Mouse (Mus musculus) MEL (cell line): ENCODE measurements at regions not wholly inside any gene's neighbourhood (a gene's known extent, or its start where the extent isn't known, plus 50 kb on each side); places are given as distances from the start of the nearest gene placed in this dataset.

ENCODE experiments used
- DNase-seq: peaks from one replicate; pipeline ENCODE4 v3.0.0; 2011; ENCODE audit warnings: low read depth, low spot score
- H3K27ac ChIP-seq: 2 replicates; pipeline ENCODE4 v1.5.1; 2012; ENCODE audit warnings: low read depth, mild to moderate bottlenecking, control low read depth, low read length, moderate library complexity; ENCODE audit not compliant: control insufficient read depth
- H3K27me3 ChIP-seq, 2 experiments: fragments of 150-350 bp in 1 of 2; sonication (generic) in 1 of 2; 2 replicates each; pipeline ENCODE4 v1.6.1; 2012; ENCODE audit warnings: low read length in 2 of 2, mild to moderate bottlenecking in 2 of 2, improper control_type of control experiment in 1 of 2, moderate library complexity in 1 of 2; ENCODE audit not compliant: insufficient read depth in 2 of 2, control insufficient read depth in 1 of 2
- H3K36me3 ChIP-seq, 2 experiments: 2 replicates each; pipeline ENCODE4 v1.6.1; 2012 to 2014; ENCODE audit warnings: low read length in 2 of 2, improper control_type of control experiment in 1 of 2, inconsistent platforms in 1 of 2, mild to moderate bottlenecking in 1 of 2; ENCODE audit not compliant: insufficient read depth in 2 of 2, control insufficient read depth in 1 of 2
- H3K4me1 ChIP-seq, 2 experiments: fragments of 150-350 bp in 1 of 2; sonication (generic) in 1 of 2; 2 replicates each; pipeline ENCODE4 v1.6.1; 2012; ENCODE audit warnings: low read length in 2 of 2, improper control_type of control experiment in 1 of 2, mild to moderate bottlenecking in 1 of 2; ENCODE audit not compliant: insufficient read depth in 2 of 2, control insufficient read depth in 1 of 2
- H3K4me3 ChIP-seq, 2 experiments: fragments of 150-350 bp in 1 of 2; sonication (generic) in 1 of 2; 2 replicates each; pipeline ENCODE4 v1.5.1; 2012; ENCODE audit warnings: low read depth in 2 of 2, low read length in 2 of 2, mild to moderate bottlenecking in 2 of 2, moderate library complexity in 2 of 2, control low read depth in 1 of 2, improper control_type of control experiment in 1 of 2; ENCODE audit not compliant: control insufficient read depth in 1 of 2, insufficient read depth in 1 of 2
- H3K79me2 ChIP-seq: 2 replicates; pipeline ENCODE4 v1.6.1; 2012; ENCODE audit warnings: mild to moderate bottlenecking, low read length, moderate library complexity; ENCODE audit not compliant: control insufficient read depth, poor library complexity, insufficient read depth
- H3K9ac ChIP-seq: 2 replicates; pipeline ENCODE4 v1.6.1; 2012; ENCODE audit warnings: low read depth, mild to moderate bottlenecking, control low read depth, low read length, moderate library complexity; ENCODE audit not compliant: control insufficient read depth, poor library complexity, severe bottlenecking
- H3K9me3 ChIP-seq: fragments of 150-350 bp; sonication (generic); replicated peaks from 2 replicates; pipeline ENCODE4 v1.6.1; 2012; ENCODE audit warnings: mild to moderate bottlenecking, low read length, improper control_type of control experiment, moderate library complexity; ENCODE audit not compliant: insufficient read depth
- BHLHE40 ChIP-seq: IDR thresholded peaks from 2 replicates; pipeline ENCODE4 v1.6.1; 2012; ENCODE audit warnings: low read depth, mild to moderate bottlenecking, inconsistent platforms, low read length, improper control_type of control experiment, borderline replicate concordance
- CHD1 ChIP-seq: IDR thresholded peaks from 2 replicates; pipeline ENCODE4 v1.6.1; 2012; ENCODE audit warnings: low read depth, mild to moderate bottlenecking, inconsistent platforms, low read length, improper control_type of control experiment
- CHD2 ChIP-seq: IDR thresholded peaks from 2 replicates; pipeline ENCODE4 v1.6.1; 2011; ENCODE audit warnings: low read length, improper control_type of control experiment
- E2F4 ChIP-seq: IDR thresholded peaks from 2 replicates; pipeline ENCODE4 v1.6.1; 2011; ENCODE audit warnings: low read depth, low read length, improper control_type of control experiment, borderline replicate concordance
- ELF1 ChIP-seq: IDR thresholded peaks from 2 replicates; pipeline ENCODE4 v1.6.1; 2014; ENCODE audit warnings: low read depth, mild to moderate bottlenecking, inconsistent platforms, low read length, improper control_type of control experiment, moderate library complexity
- EP300 ChIP-seq, 2 experiments: IDR thresholded peaks; 2 replicates each; pipeline ENCODE4 v1.6.1; 2011; ENCODE audit warnings: improper control_type of control experiment in 2 of 2, low read length in 2 of 2, low read depth in 1 of 2, mild to moderate bottlenecking in 1 of 2
- ETS1 ChIP-seq: IDR thresholded peaks from 2 replicates; pipeline ENCODE4 v1.6.1; 2012; ENCODE audit warnings: low read depth, mild to moderate bottlenecking, inconsistent platforms, low read length, improper control_type of control experiment, moderate library complexity
- GABPA ChIP-seq: IDR thresholded peaks from 2 replicates; pipeline ENCODE4 v1.6.1; 2012; ENCODE audit warnings: low read depth, mild to moderate bottlenecking, inconsistent platforms, low read length, improper control_type of control experiment, moderate library complexity
- GATA1 ChIP-seq: IDR thresholded peaks from 2 replicates; pipeline ENCODE4 v1.6.1; 2011; ENCODE audit warnings: low read depth, low read length, improper control_type of control experiment
- HCFC1 ChIP-seq: IDR thresholded peaks from 2 replicates; pipeline ENCODE4 v1.6.1; 2012; ENCODE audit warnings: low read depth, mild to moderate bottlenecking, inconsistent platforms, low read length, improper control_type of control experiment, moderate library complexity
- JUND ChIP-seq: IDR thresholded peaks from 2 replicates; pipeline ENCODE4 v1.6.1; 2011; ENCODE audit warnings: low read depth, mild to moderate bottlenecking, improper control_type of control experiment, low read length
- KAT2A ChIP-seq: conservative IDR thresholded peaks from 2 replicates; pipeline ENCODE4 v1.6.1; 2012; ENCODE audit warnings: low read depth, low read length, improper control_type of control experiment, inconsistent platforms
- MAFK ChIP-seq: IDR thresholded peaks from 2 replicates; pipeline ENCODE4 v1.6.1; 2011; ENCODE audit warnings: low read depth, mild to moderate bottlenecking, low read length, improper control_type of control experiment, borderline replicate concordance
- MAX ChIP-seq: IDR thresholded peaks from 2 replicates; pipeline ENCODE4 v1.6.1; 2011; ENCODE audit warnings: low read length, improper control_type of control experiment
- MEF2A ChIP-seq: IDR thresholded peaks from 2 replicates; pipeline ENCODE4 v1.6.1; 2014; ENCODE audit warnings: low read depth, mild to moderate bottlenecking, inconsistent platforms, low read length, improper control_type of control experiment; ENCODE audit not compliant: poor library complexity, insufficient replicate concordance, severe bottlenecking; ENCODE audit errors: extremely low read depth
- MXI1 ChIP-seq: IDR thresholded peaks from 2 replicates; pipeline ENCODE4 v1.6.1; 2011; ENCODE audit warnings: mild to moderate bottlenecking, low read depth, low read length, improper control_type of control experiment
- MYB ChIP-seq: IDR thresholded peaks from 2 replicates; pipeline ENCODE4 v1.6.1; 2011; ENCODE audit warnings: mild to moderate bottlenecking, low read depth, low read length, improper control_type of control experiment
- MYC ChIP-seq: IDR thresholded peaks from 2 replicates; pipeline ENCODE4 v1.6.1; 2011; ENCODE audit warnings: low read depth, mild to moderate bottlenecking, low read length, improper control_type of control experiment, moderate library complexity
- NRF1 ChIP-seq: IDR thresholded peaks from 2 replicates; pipeline ENCODE4 v1.6.1; 2014; ENCODE audit warnings: low read depth, mild to moderate bottlenecking, inconsistent platforms, low read length, improper control_type of control experiment, moderate library complexity; ENCODE audit not compliant: poor library complexity, insufficient read depth, severe bottlenecking
- POLR2A ChIP-seq, 2 experiments: IDR thresholded peaks; 2 replicates each; pipeline ENCODE4 v1.6.1; 2011 to 2012; ENCODE audit warnings: low read length in 2 of 2, mild to moderate bottlenecking in 2 of 2, control low read depth in 1 of 2, improper control_type of control experiment in 1 of 2, low read depth in 1 of 2, moderate library complexity in 1 of 2; ENCODE audit not compliant: control insufficient read depth in 1 of 2, insufficient read depth in 1 of 2, poor library complexity in 1 of 2
- POLR2AphosphoS2 ChIP-seq: IDR thresholded peaks from 2 replicates; pipeline ENCODE4 v1.6.1; 2011; ENCODE audit warnings: low read length, improper control_type of control experiment
- RAD21 ChIP-seq: IDR thresholded peaks from 2 replicates; pipeline ENCODE4 v1.6.1; 2011; ENCODE audit warnings: mild to moderate bottlenecking, low read depth, low read length, improper control_type of control experiment
- RCOR1 ChIP-seq: IDR thresholded peaks from 2 replicates; pipeline ENCODE4 v1.6.1; 2012; ENCODE audit warnings: low read depth, mild to moderate bottlenecking, inconsistent platforms, low read length, improper control_type of control experiment
- TBP ChIP-seq: IDR thresholded peaks from 2 replicates; pipeline ENCODE4 v1.8.0; 2011; ENCODE audit warnings: low read depth, low read length, improper control_type of control experiment
- TCF12 ChIP-seq: IDR thresholded peaks from 2 replicates; pipeline ENCODE4 v1.6.1; 2014; ENCODE audit warnings: low read depth, mild to moderate bottlenecking, inconsistent platforms, low read length, improper control_type of control experiment, moderate library complexity
- UBTF ChIP-seq: IDR thresholded peaks from 2 replicates; pipeline ENCODE4 v1.6.1; 2012; ENCODE audit warnings: low read depth, mild to moderate bottlenecking, inconsistent platforms, low read length, improper control_type of control experiment, moderate library complexity, borderline replicate concordance; ENCODE audit not compliant: insufficient read depth
- USF1 ChIP-seq: IDR thresholded peaks from 2 replicates; pipeline ENCODE4 v1.6.1; 2014; ENCODE audit warnings: low read depth, mild to moderate bottlenecking, inconsistent platforms, low read length, improper control_type of control experiment, moderate library complexity
- USF2 ChIP-seq, 2 experiments: IDR thresholded peaks; 2 replicates each; pipeline ENCODE4 v1.6.1; 2011 to 2012; ENCODE audit warnings: improper control_type of control experiment in 2 of 2, low read length in 2 of 2, borderline replicate concordance in 1 of 2, inconsistent platforms in 1 of 2, low read depth in 1 of 2, mild to moderate bottlenecking in 1 of 2; ENCODE audit not compliant: insufficient read depth in 1 of 2
- ZKSCAN1 ChIP-seq: IDR thresholded peaks from 2 replicates; pipeline ENCODE4 v1.6.1; 2012; ENCODE audit warnings: low read depth, mild to moderate bottlenecking, inconsistent platforms, low read length, improper control_type of control experiment, moderate library complexity
- ZMIZ1 ChIP-seq: IDR thresholded peaks from 2 replicates; pipeline ENCODE4 v1.6.1; 2012; ENCODE audit warnings: low read depth, mild to moderate bottlenecking, inconsistent platforms, low read length, improper control_type of control experiment, moderate library complexity
- ZNF384 ChIP-seq: IDR thresholded peaks from 2 replicates; pipeline ENCODE4 v1.6.1; 2012; ENCODE audit warnings: low read depth, mild to moderate bottlenecking, inconsistent platforms, low read length, improper control_type of control experiment

DNA sequence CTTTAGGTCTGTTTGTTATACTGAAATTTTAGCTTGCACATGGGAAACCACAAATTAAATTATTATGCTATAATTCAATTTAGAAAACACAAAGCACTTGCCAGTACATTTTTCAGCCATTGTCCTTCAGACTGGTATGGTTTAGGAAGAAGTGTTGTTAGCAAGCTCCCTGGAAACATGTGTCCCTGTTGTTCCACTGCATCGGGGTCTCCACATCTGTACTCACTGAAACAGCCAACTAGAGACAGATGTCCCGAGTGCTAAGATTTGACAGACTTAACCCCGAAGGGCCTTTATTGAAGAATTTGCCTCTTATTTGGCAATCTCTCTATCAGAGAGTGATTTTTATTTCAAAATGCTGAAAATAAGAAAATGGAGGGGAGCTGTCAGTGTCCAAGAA, 362.6 kb downstream of the Rfpl4b start:
- no peak overlapping the region for H3K27ac ChIP-seq
- no peak for DNase-seq
- TF ChIP-seq MAFK (no peak), CHD2 (no peak), POLR2A (IDR thresholded peaks at IDR 0.05; ENCODE audit: control insufficient read depth in 1 of 2, insufficient read depth in 1 of 2, low read depth in 1 of 2, low read length in 2 of 2, poor library complexity in 1 of 2) (no peak), POLR2AphosphoS2 (no peak), MYC (no peak), MXI1 (no peak), MYB (no peak), UBTF (no peak), RCOR1 (no peak), TCF12 (no peak), GABPA (no peak), USF1 (no peak), ZMIZ1 (no peak), ZNF384 (no peak), EP300 (IDR thresholded peaks at IDR 0.05; ENCODE audit: low read depth in 1 of 2, low read length in 2 of 2) (no peak), KAT2A (no peak), ELF1 (no peak), ETS1 (no peak), RAD21 (no peak)
- TF ChIP-seq, all 39 proteins: peak for 0
- H3K36me3 ChIP-seq: no peaks in the 10 kb centered on the region
- no peak overlapping the region for H3K9ac ChIP-seq
- no peaks in the 10 kb centered on the region for H3K27me3 ChIP-seq
- H3K4me3 ChIP-seq: no peak overlapping the region
- no peaks in the 10 kb centered on the region for H3K4me1 ChIP-seq
- no peaks in the 10 kb centered on the region for H3K9me3 ChIP-seq
- H3K79me2 ChIP-seq: no peaks in the 10 kb centered on the region

DNA sequence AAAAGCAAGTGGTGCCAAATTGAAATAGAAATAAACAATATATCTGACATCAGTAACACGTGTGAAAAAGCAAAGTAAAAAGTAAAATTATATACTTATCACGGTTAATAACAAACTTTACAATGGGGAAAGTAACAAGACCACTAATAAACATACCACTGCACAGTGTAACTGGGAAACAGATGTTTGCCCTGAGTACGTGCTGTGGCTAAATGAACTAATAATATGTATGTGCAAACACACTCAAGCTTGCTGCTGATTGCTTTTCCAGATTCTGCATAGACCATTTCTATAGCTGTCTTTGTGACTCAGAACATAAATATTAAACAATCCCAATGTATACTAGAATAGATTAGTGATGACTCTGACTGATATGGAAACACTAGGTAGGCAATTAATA, 363.2 kb downstream of the Rfpl4b start:
- Histone ChIP-seq H3K27me3 (no peaks in the 10 kb centered on the region), H3K4me3 (no peak overlapping the region), H3K27ac (no peak overlapping the region), H3K36me3 (no peaks in the 10 kb centered on the region), H3K4me1 (no peaks in the 10 kb centered on the region), H3K9ac (no peak overlapping the region), H3K9me3 (no peaks in the 10 kb centered on the region), H3K79me2 (no peaks in the 10 kb centered on the region)
- DNase-seq: no peak
- TF ChIP-seq ZKSCAN1: no peak
- no peak for TF ChIP-seq ELF1
- TF ChIP-seq USF1: no peak
- no peak for TF ChIP-seq NRF1
- TF ChIP-seq MAX: no peak
- no peak for TF ChIP-seq BHLHE40
- no peak for TF ChIP-seq HCFC1
- TF ChIP-seq MYB: no peak
- no peak for TF ChIP-seq CHD1
- TF ChIP-seq MEF2A: no peak
- no peak for TF ChIP-seq TCF12
- no peak for TF ChIP-seq TBP
- TF ChIP-seq JUND: no peak
- no peak for TF ChIP-seq E2F4
- no peak for TF ChIP-seq GATA1
- no peak for TF ChIP-seq UBTF
- no peak for TF ChIP-seq CHD2
- no peak for TF ChIP-seq ZNF384
- TF ChIP-seq ETS1: no peak
- TF ChIP-seq USF2 (IDR thresholded peaks at IDR 0.05; ENCODE audit: borderline replicate concordance in 1 of 2, insufficient read depth in 1 of 2, low read depth in 1 of 2, low read length in 2 of 2): no peak
